Mouse (Mus musculus) liver, embryonic 16.5 days (tissue): ENCODE measurements around the gene Cyb5d1. TPM values are rescaled to one million over a fixed set of nuclear protein-coding genes. Genes with fewer than 3 reads are reported as not detected.

Experiments
- ATAC-seq: fragments of 200-750 bp; cut with Nextera tagmentation; 2 replicates; pipeline ENCODE4 v1.8.0; 2017; ENCODE audit warnings: low read depth, mild to moderate bottlenecking, moderate number of reproducible peaks, moderate library complexity
- H3K27ac ChIP-seq: fragments of 300-500 bp; sonication (generic); 2 replicates; pipeline ENCODE4 v1.5.1; 2014; ENCODE audit warnings: mild to moderate bottlenecking, low read length
- H3K27me3 ChIP-seq: fragments of 300-500 bp; sonication (generic); 2 replicates; pipeline ENCODE4 v1.6.1; 2014; ENCODE audit warnings: low read depth, low read length, mixed read lengths; ENCODE audit not compliant: control insufficient read depth, insufficient read depth
- H3K36me3 ChIP-seq: fragments of 300-500 bp; sonication (generic); 2 replicates; pipeline ENCODE4 v1.6.1; 2014; ENCODE audit warnings: mild to moderate bottlenecking; ENCODE audit not compliant: control insufficient read depth, insufficient read depth
- H3K4me1 ChIP-seq: fragments of 300-500 bp; sonication (generic); 2 replicates; pipeline ENCODE4 v1.6.1; 2014; ENCODE audit warnings: low read depth, low read length, mixed read lengths; ENCODE audit not compliant: control insufficient read depth
- H3K4me2 ChIP-seq: fragments of 300-500 bp; sonication (generic); 2 replicates; pipeline ENCODE4 v1.6.1; 2014; ENCODE audit warnings: low read depth, low read length, mixed read lengths
- H3K4me3 ChIP-seq: fragments of 300-500 bp; sonication (generic); 2 replicates; pipeline ENCODE4 v1.5.1; 2014; ENCODE audit warnings: low read depth, mild to moderate bottlenecking, low read length
- H3K9ac ChIP-seq: fragments of 300-500 bp; sonication (generic); 2 replicates; pipeline ENCODE4 v1.6.1; 2014; ENCODE audit warnings: low read depth, low read length
- H3K9me3 ChIP-seq: fragments of 300-500 bp; sonication (generic); replicated peaks from 2 replicates; pipeline ENCODE4 v1.6.1; 2016; ENCODE audit warnings: low read length; ENCODE audit not compliant: control insufficient read depth
- WGBS: fragments of 180-500 bp; shearing (Covaris S2); extraction: QIAGEN DNeasy Blood & Tissue Kit; methylation state at CpG from one replicate; pipeline ENCODE4 v1.1.7; 2014; ENCODE audit not compliant: insufficient replicate concordance; 5-methylcytosine and 5-hydroxymethylcytosine counted together
- polyA plus RNA-seq: library from polyadenylated mRNA; unstranded; fragments of >200 nt; fragmentation: Nextera tagmentation; extraction: Ambion mirVana; gene quantifications from 2 replicates; pipeline ENCODE4 v1.2.1, GENCODE M21; 2015

The Cyb5d1 gene
- polyA plus RNA-seq, 1 experiment from 2014 or later: 9.9 TPM

DNA sequence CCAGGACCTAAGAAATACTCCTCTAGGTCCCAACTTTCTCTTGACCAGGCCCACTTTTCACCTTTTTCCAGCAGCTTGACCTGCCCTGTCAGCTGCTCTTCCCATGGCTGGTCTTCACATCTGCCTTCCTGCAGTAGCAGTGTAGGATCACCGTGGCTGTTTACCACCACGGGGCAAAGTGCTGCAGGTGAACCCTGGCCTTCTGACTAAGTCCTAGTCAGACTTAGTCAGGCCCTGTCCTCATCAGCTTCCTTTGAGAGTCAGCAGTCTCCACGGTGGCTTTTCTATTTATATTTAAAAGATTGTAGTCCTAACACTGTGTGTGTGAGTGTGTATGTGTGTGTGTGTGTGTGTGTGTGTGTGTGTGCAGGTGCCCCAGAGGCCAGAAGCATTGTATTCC, 17.7 kb downstream of the Cyb5d1 start:
- peak; percentile 59 for ATAC-seq
- WGBS: 47% methylated on average over 3 of the region's 3 CpGs
- no peaks in the 10 kb centered on the region for H3K27me3 ChIP-seq
- H3K36me3 ChIP-seq: no peaks in the 10 kb centered on the region
- H3K27ac ChIP-seq: peak overlapping the region; percentile 62
- H3K4me2 ChIP-seq: no peak overlapping the region
- H3K9ac ChIP-seq: no peak overlapping the region
- H3K4me3 ChIP-seq: no peak overlapping the region
- H3K9me3 ChIP-seq: no peaks in the 10 kb centered on the region
- peaks cover 16% of the 10 kb centered on the region for H3K4me1 ChIP-seq

DNA sequence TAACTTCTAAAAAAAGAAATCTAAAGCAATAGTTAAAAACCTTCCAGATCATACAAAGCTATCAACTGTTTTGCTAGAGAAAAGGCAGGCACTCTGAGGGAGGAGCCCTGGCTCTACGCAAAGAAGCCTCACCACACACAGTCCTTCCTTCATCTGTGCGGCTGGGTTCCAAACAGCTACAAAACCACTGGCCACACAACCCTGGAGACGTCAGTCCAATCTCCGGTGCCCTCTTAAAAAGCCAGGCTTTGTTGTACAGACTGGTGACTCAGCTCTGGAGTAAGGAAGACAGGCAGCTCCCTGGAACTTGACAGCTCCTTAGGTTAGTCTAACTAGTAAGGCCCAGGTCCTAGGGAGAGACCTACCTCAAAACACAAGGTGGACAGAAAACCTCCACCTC, 19.8 kb downstream of the Cyb5d1 start:
- no peak overlapping the region for H3K9ac ChIP-seq
- no peaks in the 10 kb centered on the region for H3K36me3 ChIP-seq
- H3K27ac ChIP-seq: no peak overlapping the region
- no peak overlapping the region for H3K4me2 ChIP-seq
- no peak for ATAC-seq
- no peaks in the 10 kb centered on the region for H3K9me3 ChIP-seq
- WGBS: 80% methylated on average over 4 of the region's 4 CpGs
- peaks cover 38% of the 10 kb centered on the region for H3K4me1 ChIP-seq
- peaks cover 7% of the 10 kb centered on the region; the same call in 1 of the 2 replicates for H3K27me3 ChIP-seq
- no peak overlapping the region for H3K4me3 ChIP-seq

DNA sequence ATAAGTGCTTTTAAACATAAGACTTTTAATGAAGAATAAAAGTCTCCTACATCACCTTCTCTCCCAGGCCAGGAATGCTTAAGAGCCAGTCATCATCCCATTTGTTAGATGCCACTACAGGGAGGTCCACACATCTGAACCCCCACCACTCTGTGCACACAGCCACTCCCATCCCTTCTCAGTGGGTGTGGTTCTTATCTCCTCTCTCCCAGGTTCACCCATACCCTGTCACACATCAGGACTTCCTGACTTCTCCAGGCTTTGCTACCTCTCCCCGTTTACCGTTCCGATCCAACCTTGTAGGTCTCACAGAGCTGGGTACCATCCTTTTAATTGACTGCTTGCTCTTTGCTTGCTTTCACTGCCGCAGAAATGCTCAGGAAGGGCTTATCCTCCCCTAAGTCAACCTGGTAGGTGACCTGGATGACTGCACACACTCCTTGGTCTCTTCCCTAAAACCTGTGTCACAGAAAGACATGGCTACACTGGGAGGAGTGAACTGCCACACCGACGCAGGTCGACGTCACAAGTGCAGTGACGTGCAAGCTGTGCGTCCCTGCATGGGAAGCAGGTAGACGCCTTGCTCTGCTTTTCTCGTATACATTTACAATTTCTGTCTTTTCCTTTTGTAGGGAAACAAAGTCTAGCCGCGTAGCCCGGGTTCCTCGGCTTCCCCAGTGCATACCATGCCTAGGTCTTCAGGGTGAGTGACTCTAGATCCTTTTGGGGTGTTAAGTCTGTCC, 22.0 kb downstream of the Cyb5d1 start:
- peaks cover 38% of the 10 kb centered on the region for H3K4me1 ChIP-seq
- H3K27ac ChIP-seq: peak overlapping the region; percentile 92
- H3K9ac ChIP-seq: peak overlapping the region; percentile 59
- peaks cover 24% of the 10 kb centered on the region for H3K27me3 ChIP-seq
- H3K4me2 ChIP-seq: peak overlapping the region; percentile 82
- peak overlapping the region; percentile 45 for H3K4me3 ChIP-seq
- ATAC-seq: peak; percentile 91
- no peaks in the 10 kb centered on the region for H3K36me3 ChIP-seq
- no peaks in the 10 kb centered on the region for H3K9me3 ChIP-seq
- WGBS: 53% methylated on average over 16 of the region's 16 CpGs

DNA sequence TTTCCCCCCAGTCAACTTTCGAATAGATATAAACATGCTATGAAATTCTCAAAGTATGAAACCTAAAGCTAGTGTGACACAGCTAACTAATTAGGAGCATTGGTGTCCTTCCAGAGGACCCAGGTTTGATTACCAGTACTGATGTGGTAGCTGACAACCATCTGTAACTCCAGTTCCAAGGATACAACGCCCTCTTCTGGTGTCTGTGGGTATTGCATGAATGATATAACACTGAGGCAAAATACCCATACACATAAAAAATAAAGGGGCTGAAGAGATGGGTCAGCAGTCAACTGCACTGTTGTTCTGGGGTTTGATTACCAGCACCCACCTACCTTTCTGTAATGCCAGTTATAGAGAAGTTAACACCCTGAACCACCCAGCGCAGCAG, 22.7 kb downstream of the Cyb5d1 start:
- H3K4me1 ChIP-seq: peaks cover 44% of the 10 kb centered on the region
- no peak overlapping the region for H3K9ac ChIP-seq
- peak overlapping the region; percentile 82 for H3K4me2 ChIP-seq
- H3K27ac ChIP-seq: peak overlapping the region; percentile 92
- no peaks in the 10 kb centered on the region for H3K9me3 ChIP-seq
- H3K4me3 ChIP-seq: peak overlapping the region; percentile 45
- 46% methylated on average over 3 of the region's 3 CpGs for WGBS
- no peaks in the 10 kb centered on the region for H3K36me3 ChIP-seq
- H3K27me3 ChIP-seq: peaks cover 30% of the 10 kb centered on the region
- peak; percentile 6; the same call in 1 of the 2 replicates for ATAC-seq

DNA sequence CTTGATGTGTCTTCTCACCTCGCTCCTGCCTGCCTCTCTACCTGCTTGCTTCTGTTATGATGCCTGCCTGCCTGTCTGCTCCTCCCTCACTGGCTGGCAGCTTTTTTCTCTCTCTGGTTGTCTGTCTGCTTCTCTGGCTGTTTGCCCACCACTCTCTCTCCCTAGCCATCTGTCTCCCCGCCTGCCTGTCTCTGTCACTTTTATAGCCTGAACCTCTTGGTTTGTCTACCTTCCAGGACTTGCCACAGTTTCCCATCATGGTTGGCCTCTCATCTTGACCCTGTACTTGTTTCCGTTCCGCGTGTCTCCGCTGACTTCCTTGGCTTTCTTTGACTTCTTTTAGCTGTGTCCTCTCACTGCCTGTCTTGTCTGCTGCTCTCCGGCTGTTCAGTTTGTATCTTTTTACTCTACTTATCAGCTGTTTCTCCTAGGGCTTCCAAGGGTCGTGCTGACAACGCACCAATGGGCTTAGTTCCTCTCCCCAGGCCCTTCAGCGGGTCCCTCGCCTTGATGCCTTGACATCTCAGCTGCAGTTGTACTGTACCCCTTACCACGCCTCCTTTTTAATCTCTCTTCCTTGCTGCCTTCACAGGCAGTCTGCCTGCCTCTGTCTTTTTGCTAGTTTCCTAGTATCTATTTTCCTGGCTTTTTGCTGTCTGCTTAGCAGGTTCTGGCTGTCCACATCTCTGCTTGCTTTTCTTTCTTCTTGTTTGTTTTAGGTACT, 23.2 kb downstream of the Cyb5d1 start:
- Histone ChIP-seq H3K4me3 (peak overlapping the region; percentile 45; the same call in 1 of the 2 replicates), H3K27ac (peak overlapping the region; percentile 92), H3K4me1 (peaks cover 50% of the 10 kb centered on the region), H3K9me3 (no peaks in the 10 kb centered on the region), H3K27me3 (peaks cover 35% of the 10 kb centered on the region), H3K36me3 (no peaks in the 10 kb centered on the region), H3K4me2 (peak overlapping the region; percentile 82; the same call in 1 of the 2 replicates), H3K9ac (no peak overlapping the region)
- ATAC-seq: no peak
- 46% methylated on average over 12 of the region's 12 CpGs for WGBS

DNA sequence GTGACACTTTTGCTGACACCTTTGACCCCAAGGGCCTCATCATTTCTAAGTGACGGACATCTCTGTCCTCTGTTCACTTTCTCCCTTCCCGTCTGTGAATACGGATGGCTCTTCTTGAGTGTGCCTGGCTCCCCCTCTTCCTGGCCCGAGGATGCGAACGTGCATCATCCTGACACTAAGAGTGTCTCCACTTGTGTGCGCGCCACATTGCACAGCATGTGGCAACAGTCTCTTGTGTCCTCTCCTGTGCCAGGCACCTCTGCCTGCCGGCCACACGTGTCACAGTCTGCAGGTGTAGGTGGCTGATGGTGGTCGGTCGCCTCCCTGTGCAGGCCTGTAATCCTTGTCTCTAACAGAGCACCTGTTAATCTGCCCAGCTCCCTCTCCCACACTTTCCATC, 23.8 kb downstream of the Cyb5d1 start:
- Histone ChIP-seq H3K4me3 (no peak overlapping the region), H3K9ac (no peak overlapping the region), H3K4me2 (no peak overlapping the region), H3K9me3 (no peaks in the 10 kb centered on the region), H3K4me1 (peaks cover 55% of the 10 kb centered on the region), H3K27me3 (peaks cover 42% of the 10 kb centered on the region), H3K36me3 (no peaks in the 10 kb centered on the region), H3K27ac (peak overlapping the region; percentile 92)
- ATAC-seq: no peak
- 71% methylated on average over 12 of the region's 12 CpGs for WGBS

DNA sequence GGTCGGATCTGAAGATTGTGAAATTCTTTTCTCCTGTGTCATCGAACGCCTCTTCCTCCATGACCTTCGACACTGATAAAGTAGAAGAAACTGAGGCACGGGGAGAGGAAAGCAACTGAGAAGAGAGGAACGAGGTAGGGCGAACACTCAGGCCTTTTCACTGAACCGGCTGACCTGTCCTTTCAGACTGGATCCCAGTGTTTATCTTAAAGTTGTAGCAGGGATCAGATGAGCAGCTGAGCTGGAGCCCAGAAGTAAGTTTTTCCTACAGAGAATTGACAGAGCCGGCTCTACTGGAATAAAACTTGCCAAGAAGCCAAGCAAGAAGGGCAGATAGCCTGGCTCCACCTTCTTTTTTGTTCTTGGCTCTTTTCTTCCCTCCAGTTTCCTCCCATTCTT, 24.6 kb downstream of the Cyb5d1 start:
- H3K4me1 ChIP-seq: peaks cover 63% of the 10 kb centered on the region

DNA sequence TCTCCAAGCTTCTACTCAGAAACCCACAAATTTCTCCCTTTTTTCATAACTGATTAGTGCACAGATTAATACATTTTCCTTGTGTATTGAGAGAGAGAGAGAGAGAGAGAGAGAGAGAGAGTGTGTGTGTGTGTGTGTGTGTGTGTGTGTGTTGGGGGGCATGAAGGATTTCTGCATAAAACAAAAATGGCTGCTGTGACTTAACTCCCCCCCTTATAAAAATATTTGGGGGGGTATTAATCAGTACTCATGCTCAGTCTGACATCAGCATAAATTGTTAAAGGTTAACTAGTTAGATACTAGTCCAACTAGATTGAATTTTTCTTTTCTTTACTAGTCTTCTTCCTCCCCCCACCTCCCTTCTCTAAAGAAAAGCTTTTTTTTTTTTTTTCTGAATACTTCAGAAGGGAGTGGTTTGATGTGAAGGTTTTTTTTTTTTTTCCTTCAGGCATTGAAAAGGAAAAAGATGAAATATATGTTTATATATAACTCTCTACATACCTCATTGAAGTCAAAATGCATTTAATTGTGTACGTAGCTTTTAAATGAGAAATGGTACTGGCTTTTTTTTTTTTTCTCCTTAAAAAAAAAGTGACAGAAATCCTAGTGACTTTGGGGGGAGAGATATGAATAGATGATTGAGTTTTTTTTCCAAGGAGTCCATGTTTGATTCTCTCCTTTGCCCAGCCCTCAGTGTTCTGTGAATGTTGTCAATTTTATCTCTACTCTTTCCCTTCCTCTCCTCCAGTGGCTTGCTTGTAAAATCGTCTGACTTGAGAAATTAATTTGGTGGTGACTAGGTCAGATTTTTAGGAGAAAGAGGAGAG, 25.2 kb downstream of the Cyb5d1 start:
- H3K4me3 ChIP-seq: peak overlapping the region; percentile 73
- peaks cover 69% of the 10 kb centered on the region for H3K4me1 ChIP-seq
- no peak for ATAC-seq
- H3K36me3 ChIP-seq: no peaks in the 10 kb centered on the region
- no peaks in the 10 kb centered on the region for H3K9me3 ChIP-seq
- H3K27me3 ChIP-seq: peaks cover 50% of the 10 kb centered on the region
- peak overlapping the region; percentile 89; the same call in 1 of the 2 replicates for H3K4me2 ChIP-seq
- 36% methylated on average over 2 of the region's 2 CpGs for WGBS
- peak overlapping the region; percentile 45; the same call in 1 of the 2 replicates for H3K27ac ChIP-seq
- no peak overlapping the region for H3K9ac ChIP-seq

More for the DNA sequence above, 24.6 kb downstream of the Cyb5d1 start:
- no peak overlapping the region for H3K9ac ChIP-seq
- H3K27me3 ChIP-seq: peaks cover 49% of the 10 kb centered on the region
- H3K4me2 ChIP-seq: no peak overlapping the region
- H3K36me3 ChIP-seq: no peaks in the 10 kb centered on the region
- 35% methylated on average over 9 of the region's 9 CpGs for WGBS
- ATAC-seq: no peak
- no peak overlapping the region for H3K4me3 ChIP-seq
- H3K27ac ChIP-seq: peak overlapping the region; percentile 45; the same call in 1 of the 2 replicates
- H3K9me3 ChIP-seq: no peaks in the 10 kb centered on the region
